Mouse (Mus musculus) heart, embryonic 14.5 days (tissue): Measurements from ENCODE around the gene Samd4. TPM values are rescaled to one million over a fixed set of nuclear protein-coding genes. Genes with fewer than 3 reads are reported as not detected.
A peak's percentile ranks its signal among the peaks of the same experiment; 100 is the strongest.

Experiments
- ATAC-seq: fragments of 200-750 bp; cut with Nextera tagmentation; 2 replicates; pipeline ENCODE4 v1.8.0; 2017; ENCODE audit warnings: low read depth, moderate TSS enrichment; ENCODE audit not compliant: insufficient number of reproducible peaks, insufficient read depth, low FRiP score
- H3K27ac ChIP-seq, 2 experiments: fragments of 200-500 bp in 1 of 2; fragments of 300-500 bp in 1 of 2; sonication (generic) in 1 of 2; replicated peaks in 1 of 2; 2 replicates each; pipeline ENCODE4 v1.5.1; 2012 to 2014; ENCODE audit warnings: low read depth in 2 of 2, low read length in 2 of 2, control low read depth in 1 of 2, mild to moderate bottlenecking in 1 of 2, mixed read lengths in 1 of 2; ENCODE audit not compliant: control insufficient read depth in 1 of 2, insufficient read depth in 1 of 2
- H3K27me3 ChIP-seq: fragments of 300-500 bp; sonication (generic); 2 replicates; pipeline ENCODE4 v1.6.1; 2014; ENCODE audit warnings: mild to moderate bottlenecking, low read length, control low read depth; ENCODE audit not compliant: control insufficient read depth, insufficient read depth
- H3K36me3 ChIP-seq: fragments of 300-500 bp; sonication (generic); 2 replicates; pipeline ENCODE4 v1.6.1; 2014; ENCODE audit warnings: mild to moderate bottlenecking, control low read depth, low read length, mixed read lengths; ENCODE audit not compliant: control insufficient read depth, insufficient read depth
- H3K4me1 ChIP-seq, 2 experiments: fragments of 200-500 bp in 1 of 2; fragments of 300-500 bp in 1 of 2; sonication (generic) in 1 of 2; 2 replicates each; pipeline ENCODE4 v1.6.1; 2012 to 2014; ENCODE audit warnings: low read length in 2 of 2, control low read depth in 1 of 2, mixed read lengths in 1 of 2; ENCODE audit not compliant: control insufficient read depth in 2 of 2, insufficient read depth in 2 of 2
- H3K4me2 ChIP-seq: fragments of 300-500 bp; sonication (generic); 2 replicates; pipeline ENCODE4 v1.6.1; 2014; ENCODE audit warnings: mild to moderate bottlenecking, low read length
- H3K4me3 ChIP-seq, 2 experiments: fragments of 200-500 bp in 1 of 2; fragments of 300-500 bp in 1 of 2; sonication (generic) in 1 of 2; 2 replicates each; pipeline ENCODE4 v1.5.1; 2012 to 2014; ENCODE audit warnings: low read length in 2 of 2, mild to moderate bottlenecking in 2 of 2, control low read depth in 1 of 2, low read depth in 1 of 2, moderate library complexity in 1 of 2; ENCODE audit not compliant: control insufficient read depth in 1 of 2, insufficient read depth in 1 of 2
- H3K9ac ChIP-seq: fragments of 300-500 bp; sonication (generic); 2 replicates; pipeline ENCODE4 v1.6.1; 2014; ENCODE audit warnings: mild to moderate bottlenecking, low read length
- H3K9me3 ChIP-seq: fragments of 300-500 bp; sonication (generic); 2 replicates; pipeline ENCODE4 v1.6.1; 2016; ENCODE audit warnings: low read length, control low read depth; ENCODE audit not compliant: control insufficient read depth
- WGBS: fragments of 180-500 bp; shearing (Covaris S2); extraction: QIAGEN DNeasy Blood & Tissue Kit; methylation state at CpG from one replicate; pipeline ENCODE4 v1.1.7; 2014; 5-methylcytosine and 5-hydroxymethylcytosine counted together
- polyA plus RNA-seq: library from polyadenylated mRNA; unstranded; fragments of >200 nt; fragmentation: Nextera tagmentation; extraction: Ambion mirVana; gene quantifications from 2 replicates; pipeline ENCODE4 v1.2.1, GENCODE M21; 2014

Gene Samd4
- polyA plus RNA-seq, 1 experiment from 2014 or later = 12.0 TPM

DNA sequence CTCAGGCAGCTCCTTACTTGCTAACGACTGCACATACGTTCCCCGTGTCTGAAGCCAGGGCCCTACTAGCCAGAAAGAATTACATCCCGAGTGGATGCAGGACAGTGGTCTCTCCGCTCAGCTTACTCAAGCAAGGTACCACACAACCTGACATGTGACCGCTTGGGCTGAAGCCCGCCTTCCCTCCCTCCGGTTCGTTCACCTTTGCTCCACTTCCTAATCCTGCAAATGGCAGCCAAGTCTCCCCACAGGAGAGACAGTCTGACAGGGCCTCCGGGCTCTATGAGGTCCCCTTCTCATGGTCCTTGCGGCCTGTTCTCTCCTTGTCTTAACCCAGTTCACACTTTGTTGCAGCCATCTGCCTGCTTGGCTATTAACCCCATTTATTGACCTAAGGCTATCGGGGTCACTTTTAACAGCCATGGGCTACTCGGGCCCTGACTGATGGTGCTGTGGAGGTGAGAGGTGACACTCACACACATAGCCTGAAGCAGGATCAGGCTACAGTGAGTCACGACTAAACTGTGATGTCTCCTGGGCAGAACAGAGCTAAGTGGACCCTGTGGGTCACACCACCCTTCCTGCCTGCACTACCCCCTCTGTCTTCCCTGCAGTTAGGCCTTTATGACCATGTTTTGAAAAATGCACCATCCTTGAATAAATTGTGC lies 192.5 kb downstream of the Samd4 start:
- Histone ChIP-seq H3K27ac (no peak overlapping the region), H3K4me2 (no peak overlapping the region), H3K36me3 (peaks cover 80% of the 10 kb centered on the region), H3K9ac (no peak overlapping the region), H3K4me3 (no peak overlapping the region), H3K4me1 (peaks cover 21 to 29% of the 10 kb centered on the region in 2 experiments), H3K9me3 (no peaks in the 10 kb centered on the region), H3K27me3 (no peaks in the 10 kb centered on the region)
- ATAC-seq = no peak
- 83% methylated on average over 14 of the region's 14 CpGs for WGBS

DNA sequence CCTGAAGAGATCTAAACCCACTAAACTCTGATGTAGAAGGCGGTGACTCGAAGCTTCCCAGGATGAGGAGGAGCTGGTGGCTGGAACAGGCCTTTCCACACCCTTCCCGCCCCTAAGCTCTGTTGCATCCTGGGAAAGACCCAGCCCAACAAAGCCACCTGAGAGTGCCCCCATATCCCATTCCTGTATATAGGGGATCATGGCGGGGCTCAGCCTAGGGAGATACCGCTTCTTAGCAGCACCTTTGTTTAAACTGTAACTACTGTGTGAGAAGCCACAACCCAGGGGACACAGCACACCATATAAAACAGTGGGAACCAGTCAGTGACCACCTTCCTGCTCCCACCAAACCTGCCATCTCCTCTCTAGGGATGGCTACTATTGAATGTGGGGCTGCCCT lies 193.2 kb downstream of the Samd4 start:
- Histone ChIP-seq H3K4me1 (peaks cover 21 to 29% of the 10 kb centered on the region in 2 experiments), H3K4me3 (no peak overlapping the region), H3K27ac (no peak overlapping the region), H3K4me2 (no peak overlapping the region), H3K9me3 (no peaks in the 10 kb centered on the region), H3K27me3 (no peaks in the 10 kb centered on the region), H3K9ac (no peak overlapping the region), H3K36me3 (peaks cover 79% of the 10 kb centered on the region)
- WGBS = 91% methylated on average over 5 of the region's 5 CpGs
- ATAC-seq = no peak

DNA sequence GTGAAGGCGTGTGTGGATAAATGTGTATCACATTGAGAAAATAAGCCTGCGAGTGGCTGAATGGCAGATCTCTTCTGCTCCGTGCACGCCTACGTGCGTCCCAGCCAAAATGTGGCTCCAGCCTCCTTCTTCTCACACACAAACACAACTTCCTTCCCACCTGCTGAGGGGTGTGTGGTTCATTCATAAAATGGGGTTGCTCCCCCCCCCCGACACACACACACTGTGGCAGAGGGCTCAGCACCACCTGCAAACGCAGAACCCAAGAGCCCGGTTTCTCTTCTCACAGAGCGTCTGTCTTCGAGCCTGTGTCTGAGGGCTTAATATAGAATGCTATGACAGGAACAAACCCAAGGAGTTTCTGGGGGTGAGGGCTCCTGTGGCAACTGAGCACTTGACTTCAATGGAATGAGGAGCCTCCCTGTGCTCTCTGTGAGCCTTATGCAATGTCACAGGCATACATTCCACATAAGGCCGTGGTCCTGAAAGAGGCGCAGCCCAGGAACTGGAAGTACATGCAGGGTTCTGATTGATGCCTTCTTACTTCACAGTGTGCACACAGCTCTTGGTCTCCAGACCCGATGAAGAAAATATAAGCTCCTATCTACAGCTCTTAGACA lies 194.4 kb downstream of the Samd4 start:
- H3K36me3 ChIP-seq = peaks cover 80% of the 10 kb centered on the region
- H3K27me3 ChIP-seq = no peaks in the 10 kb centered on the region
- 51% methylated on average over 14 of the region's 14 CpGs for WGBS
- peaks cover 21 to 29% of the 10 kb centered on the region in 2 experiments for H3K4me1 ChIP-seq
- ATAC-seq = peak; percentile 43; the same call in 1 of the 2 replicates
- H3K9me3 ChIP-seq = no peaks in the 10 kb centered on the region
- no peak overlapping the region for H3K4me3 ChIP-seq
- peak overlapping the region; percentile 40 for H3K4me2 ChIP-seq
- H3K9ac ChIP-seq = peak overlapping the region; percentile 44; the same call in 1 of the 2 replicates
- peak overlapping the region; percentile 55 to 72 for H3K27ac ChIP-seq

DNA sequence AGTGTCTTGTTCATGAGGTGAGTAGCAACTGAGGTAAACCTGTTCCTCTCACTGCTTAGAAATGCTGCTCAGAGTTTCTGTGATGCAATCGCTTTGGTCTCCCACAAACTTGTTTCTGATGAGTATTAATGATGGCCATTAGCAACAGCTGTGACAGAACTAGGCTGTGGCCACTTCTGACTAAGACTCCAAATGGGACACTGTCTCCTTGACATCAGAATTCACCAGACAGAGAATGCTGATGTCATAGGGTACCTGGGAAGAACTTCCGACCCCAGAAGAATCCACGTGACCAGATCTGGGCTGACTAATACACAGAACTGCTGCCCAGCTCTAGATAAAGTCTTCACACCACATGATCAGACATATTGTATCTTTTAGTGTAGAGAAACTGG lies 194.9 kb downstream of the Samd4 start:
- H3K4me2 ChIP-seq = no peak overlapping the region
- ATAC-seq = no peak
- peaks cover 79% of the 10 kb centered on the region for H3K36me3 ChIP-seq
- WGBS = 56% methylated on average over 3 of the region's 3 CpGs
- no peaks in the 10 kb centered on the region for H3K9me3 ChIP-seq
- peak overlapping the region; percentile 55 to 72; a peak in 3 of 4 replicates for H3K27ac ChIP-seq
- no peak overlapping the region for H3K9ac ChIP-seq
- H3K4me1 ChIP-seq = peaks cover 21 to 33% of the 10 kb centered on the region in 2 experiments
- no peaks in the 10 kb centered on the region for H3K27me3 ChIP-seq
- no peak overlapping the region for H3K4me3 ChIP-seq

DNA sequence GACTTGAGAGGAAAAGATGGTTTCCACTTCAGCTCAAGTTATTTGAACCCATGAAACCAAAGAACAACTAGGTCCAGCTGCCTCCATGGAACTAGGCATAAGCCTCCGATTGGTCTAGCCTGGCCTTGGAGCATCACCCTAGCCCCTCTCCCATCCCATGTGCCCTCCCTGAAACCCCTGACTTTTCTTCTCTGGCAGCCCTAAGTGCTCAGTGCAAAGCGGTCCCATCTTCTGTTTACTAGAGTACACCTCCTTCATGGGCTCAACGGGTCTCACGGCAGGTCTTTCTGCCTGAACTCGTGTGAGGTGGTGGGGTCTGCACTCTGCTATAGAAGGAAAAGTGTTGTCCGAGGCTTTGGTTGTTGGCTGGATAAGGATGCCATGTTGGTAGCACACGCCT lies 197.3 kb downstream of the Samd4 start:
- Histone ChIP-seq H3K4me1 (peaks cover 34 to 53% of the 10 kb centered on the region in 2 experiments), H3K27me3 (no peaks in the 10 kb centered on the region), H3K9ac (no peak overlapping the region), H3K27ac (no peak overlapping the region), H3K9me3 (no peaks in the 10 kb centered on the region), H3K36me3 (peaks cover 65% of the 10 kb centered on the region), H3K4me2 (no peak overlapping the region), H3K4me3 (no peak overlapping the region)
- 93% methylated on average over 7 of the region's 7 CpGs for WGBS
- ATAC-seq = no peak

DNA sequence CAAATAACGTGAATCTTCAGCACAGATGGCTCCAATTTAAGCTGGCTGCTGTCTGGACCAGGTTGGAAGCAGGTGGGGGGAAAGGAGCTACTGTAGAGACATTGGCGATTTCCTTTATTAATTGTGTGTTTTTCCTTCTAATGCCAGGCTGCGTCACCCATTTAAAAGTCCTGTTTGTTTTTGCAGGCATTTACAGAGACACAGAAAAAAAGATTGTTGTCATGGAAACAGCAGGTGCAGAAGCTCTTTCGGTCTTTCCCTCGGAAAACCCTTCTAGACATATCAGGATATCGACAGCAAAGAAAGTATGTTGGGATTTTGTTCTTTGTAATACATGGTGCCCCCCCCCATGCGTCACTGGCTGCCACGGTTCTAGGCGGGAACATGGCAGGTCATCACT lies 200.7 kb downstream of the Samd4 start:
- H3K36me3 ChIP-seq = peaks cover 46% of the 10 kb centered on the region
- H3K27me3 ChIP-seq = no peaks in the 10 kb centered on the region
- H3K4me1 ChIP-seq = peaks cover 42 to 60% of the 10 kb centered on the region in 2 experiments
- H3K9me3 ChIP-seq = no peaks in the 10 kb centered on the region
- ATAC-seq = no peak
- H3K9ac ChIP-seq = peak overlapping the region; percentile 13
- peak overlapping the region; percentile 53 for H3K4me2 ChIP-seq
- H3K4me3 ChIP-seq = no peak overlapping the region
- H3K27ac ChIP-seq = peak overlapping the region; percentile 91 to 94
- 40% methylated on average over 9 of the region's 9 CpGs for WGBS

DNA sequence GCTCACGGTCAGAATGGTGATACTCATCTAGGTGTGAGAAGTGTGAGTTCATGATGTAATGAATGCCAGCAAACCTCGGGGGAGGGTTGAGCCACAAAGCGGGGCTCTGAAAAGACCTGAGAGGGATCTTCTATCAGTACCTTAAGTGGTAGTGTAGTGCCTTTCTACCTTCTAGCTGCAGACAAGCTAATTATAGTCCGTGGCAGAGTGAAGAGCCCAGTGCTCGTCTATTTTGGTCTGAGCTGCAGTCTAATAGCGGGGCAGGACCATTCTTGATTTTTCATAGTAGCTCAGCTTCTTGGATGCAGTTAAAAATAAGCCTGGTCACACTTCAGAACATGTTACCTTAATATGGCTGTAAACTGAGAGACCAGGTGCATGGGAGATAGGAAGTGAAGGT lies 201.2 kb downstream of the Samd4 start:
- Histone ChIP-seq H3K4me2 (peak overlapping the region; percentile 53), H3K27me3 (no peaks in the 10 kb centered on the region), H3K4me1 (peaks cover 42 to 60% of the 10 kb centered on the region in 2 experiments), H3K9ac (0 out of 2 replicates have a peak overlapping the region, but pooled peaks have one; percentile 9), H3K27ac (peak overlapping the region; percentile 91 to 94), H3K9me3 (no peaks in the 10 kb centered on the region), H3K36me3 (peaks cover 41% of the 10 kb centered on the region), H3K4me3 (no peak overlapping the region)
- peak; percentile 49 for ATAC-seq
- 32% methylated on average over 6 of the region's 6 CpGs for whole genome bisulfite sequencing
